Mouse (Mus musculus): Measurements from ENCODE around the gene Ypel2.

The Ypel2 gene

DNA sequence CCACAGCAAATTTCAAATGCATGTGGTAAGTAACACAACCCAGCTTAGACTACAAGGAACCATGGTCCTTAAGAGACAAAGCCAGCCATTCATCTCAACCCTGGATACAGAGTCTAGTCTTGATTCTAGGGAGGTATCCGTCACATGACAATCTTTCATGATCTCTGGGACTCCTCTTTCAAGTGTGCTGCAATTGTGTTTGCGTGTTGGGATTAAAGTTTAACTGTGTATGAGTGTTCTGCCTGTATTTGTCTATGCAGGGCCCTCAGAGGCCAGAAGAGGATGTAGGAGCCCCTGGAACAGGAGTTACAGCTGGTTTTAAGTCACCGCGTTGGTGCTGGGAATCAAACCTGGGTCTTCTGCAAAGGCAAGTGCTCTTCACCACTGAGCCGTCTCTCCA, 16.3 kb downstream of the Ypel2 start:
- POLR2A ChIA-PET = interaction anchor here in 2 of 4 experiments (0.6 to 9.4 kb wide), 3 partner anchors 13 to 449 kb away, joined by 3 to 63 read pairs (median 7); partner anchors contain the start of gene Ypel2 (in 1 of the 2)
- CTCF ChIA-PET = no interaction called here

DNA sequence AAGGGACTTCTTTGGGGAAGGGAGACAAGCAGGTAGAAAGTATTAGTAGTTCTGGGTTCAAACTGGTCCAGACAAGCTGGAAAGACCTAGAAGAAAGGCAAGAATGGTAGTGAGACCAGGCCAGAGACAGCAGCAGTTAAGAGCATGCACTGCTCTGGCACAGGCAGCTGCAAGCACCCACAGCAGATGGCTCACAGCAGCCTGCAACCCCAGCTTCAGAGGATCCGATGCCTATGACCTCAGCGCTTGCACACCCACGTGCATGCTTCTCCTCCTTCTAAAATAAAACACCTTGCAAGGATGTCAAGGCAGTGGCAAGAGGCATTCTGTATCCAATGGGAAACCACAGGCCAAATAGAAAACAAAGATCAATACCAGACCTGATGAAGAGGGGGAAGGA, 19.1 kb downstream of the Ypel2 start:
- ChIA-PET POLR2A (interaction anchor here (0.8 to 9.4 kb wide), 14 partner anchors 10 to 430 kb away, joined by 3 to 63 read pairs (median 4); partner anchors contain the start of gene Ypel2 (in 1 of the 4)), CTCF (no interaction called here)

DNA sequence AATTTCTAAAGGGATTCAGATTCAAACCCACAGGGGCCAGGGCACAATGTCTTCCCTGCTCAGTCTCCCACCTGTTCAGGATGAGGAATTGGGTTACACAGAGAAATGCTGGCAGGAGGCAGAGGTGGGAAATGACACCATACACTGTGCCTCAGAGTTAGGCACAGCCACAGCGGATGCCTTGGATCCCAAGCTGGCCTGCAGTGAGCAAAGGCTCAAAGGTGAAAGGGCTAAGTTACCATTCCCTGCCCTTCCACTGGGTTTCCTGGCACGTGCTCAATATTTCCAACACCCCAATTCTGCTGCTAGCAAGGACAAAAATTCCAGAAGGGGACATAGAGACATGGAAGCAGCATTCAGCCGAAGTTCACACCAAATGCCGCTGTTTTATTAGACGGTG, 20.3 kb downstream of the Ypel2 start:
- POLR2A ChIA-PET = interaction anchor here in 3 of 4 experiments (0.7 to 9.4 kb wide), 11 partner anchors 10 to 36 kb away, joined by 3 to 63 read pairs (median 5); partner anchors contain the start of gene Ypel2 (in 2 of the 3)

DNA sequence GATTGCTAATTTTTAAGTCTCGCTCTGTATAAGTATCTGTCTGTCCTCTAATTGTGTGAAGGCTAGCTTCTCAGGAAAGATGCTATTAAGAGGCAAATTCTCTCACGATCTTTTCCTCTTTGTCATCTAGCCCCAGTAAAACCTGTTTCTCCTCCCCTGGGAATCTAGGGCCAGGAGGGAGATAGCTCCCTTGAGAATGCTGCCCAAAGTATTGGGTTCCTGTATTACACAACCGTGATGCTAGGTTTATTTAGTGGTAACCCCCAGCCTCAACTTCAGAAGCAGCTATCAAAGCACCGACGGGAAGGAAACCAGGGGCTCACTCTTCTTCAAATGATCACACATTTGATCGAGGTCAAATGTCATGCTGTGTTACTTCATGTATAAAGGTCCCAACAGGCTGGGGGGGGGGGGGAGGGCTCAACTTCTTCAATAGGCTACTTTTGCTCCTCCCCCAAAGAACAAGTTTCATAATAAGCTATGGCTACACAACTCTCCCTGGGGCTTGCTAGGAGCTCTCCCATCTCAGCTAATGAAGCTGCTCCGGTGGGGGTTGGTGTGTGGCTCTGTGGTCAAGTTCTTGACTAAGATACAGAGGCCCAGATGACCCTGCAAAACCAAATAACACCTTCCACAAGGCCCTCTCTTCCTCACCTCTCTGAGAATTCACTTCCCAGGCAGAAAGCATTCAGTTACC, 22.3 kb downstream of the Ypel2 start:
- POLR2A ChIA-PET = interaction anchor here (0.5 to 9.4 kb wide), 22 partner anchors 9 to 1495 kb away, joined by 3 to 63 read pairs (median 4); partner anchors contain the start of gene Ypel2 (in 2 of the 4)
- CTCF ChIA-PET = interaction anchor here in 2 of 4 experiments (0.5 to 0.7 kb wide), 3 partner anchors 33 to 318 kb away, joined by 3 to 7 read pairs (median 5); no protein-coding TSS in a partner anchor

More for the DNA sequence above, 20.3 kb downstream of the Ypel2 start:
- CTCF ChIA-PET = interaction anchor here in 1 of 4 experiments (0.6 kb wide), 1 partner anchor 22 kb away, joined by 3 read pairs; no protein-coding TSS in a partner anchor

DNA sequence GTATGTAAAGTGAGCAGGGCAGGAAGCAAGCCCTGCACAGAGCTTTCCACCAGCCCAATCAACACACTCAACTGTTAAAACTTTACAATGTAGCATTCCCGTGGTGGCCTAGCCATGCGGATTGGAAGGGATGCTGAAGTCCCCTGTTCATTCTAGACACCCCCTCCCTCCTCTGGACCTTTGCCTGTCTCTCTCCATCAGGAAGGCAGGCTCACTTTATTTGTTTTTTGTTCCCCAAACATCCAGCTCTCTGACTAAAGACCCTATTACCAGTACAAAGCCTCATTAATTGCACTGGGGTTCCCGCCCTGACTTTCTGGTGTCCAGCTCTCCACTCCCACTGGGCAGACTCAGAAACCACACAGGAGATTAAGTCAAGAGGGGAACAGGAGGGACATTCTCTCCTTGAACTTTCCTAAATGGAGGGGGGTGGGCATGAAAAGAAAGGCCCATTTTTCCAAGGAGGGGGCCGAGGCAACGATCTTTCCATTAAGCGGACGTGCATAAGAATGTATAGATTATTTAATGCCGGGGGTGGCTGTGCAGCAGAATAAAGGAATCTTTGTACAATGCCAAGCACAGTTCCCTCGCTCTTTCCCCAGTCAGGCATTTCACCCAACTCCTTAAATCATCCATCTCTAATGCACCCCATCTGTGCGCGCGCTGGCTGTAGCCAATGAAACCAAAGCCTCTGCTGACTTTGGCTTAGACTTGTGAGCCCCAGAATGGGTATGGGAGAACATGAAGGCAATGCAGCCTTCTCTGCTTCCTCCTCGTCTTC, 24.3 kb downstream of the Ypel2 start:
- ChIA-PET CTCF (interaction anchor here in 2 of 4 experiments (0.5 to 0.7 kb wide), 2 partner anchors 48 to 66 kb away, joined by 3 to 4 read pairs; no protein-coding TSS in a partner anchor), POLR2A (interaction anchor here (0.6 to 9.4 kb wide), 24 partner anchors 9 to 630 kb away, joined by 3 to 63 read pairs (median 4); partner anchors contain the start of genes Prr11 (in 1 of the 4), Ska2 (in 1 of the 4), Smg8 (in 1 of the 4) and Ypel2 (in 1 of the 4))

DNA sequence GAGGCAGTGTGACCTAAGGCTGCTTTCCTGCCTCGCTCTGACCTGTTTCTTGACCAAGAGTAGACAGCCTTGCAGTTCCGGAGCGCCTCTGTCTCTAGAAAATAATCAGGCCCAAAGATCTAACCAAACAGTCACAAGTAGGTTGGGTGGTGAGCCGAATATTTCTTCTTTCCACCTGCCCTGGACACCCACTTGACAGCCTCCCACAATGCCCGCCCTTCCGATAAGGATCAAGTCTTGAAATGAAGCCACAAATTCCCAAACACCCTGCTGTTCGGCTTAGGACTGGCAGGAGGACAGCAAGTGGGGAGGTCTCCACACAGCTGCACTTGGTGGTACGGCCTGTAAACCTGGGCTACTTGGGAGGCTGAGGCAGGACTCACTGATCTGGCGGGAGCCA, 26.0 kb downstream of the Ypel2 start:
- ChIA-PET POLR2A (interaction anchor here in 2 of 4 experiments (1.2 to 2.1 kb wide), 3 partner anchors 21 to 142 kb away, joined by 3 to 9 read pairs (median 5); partner anchors contain the start of genes Prr11 (in 1 of the 2) and Ska2 (in 1 of the 2)), CTCF (interaction anchor here in 1 of 4 experiments (1.0 kb wide), 1 partner anchor 13 kb away, joined by 4 read pairs; no protein-coding TSS in a partner anchor)

DNA sequence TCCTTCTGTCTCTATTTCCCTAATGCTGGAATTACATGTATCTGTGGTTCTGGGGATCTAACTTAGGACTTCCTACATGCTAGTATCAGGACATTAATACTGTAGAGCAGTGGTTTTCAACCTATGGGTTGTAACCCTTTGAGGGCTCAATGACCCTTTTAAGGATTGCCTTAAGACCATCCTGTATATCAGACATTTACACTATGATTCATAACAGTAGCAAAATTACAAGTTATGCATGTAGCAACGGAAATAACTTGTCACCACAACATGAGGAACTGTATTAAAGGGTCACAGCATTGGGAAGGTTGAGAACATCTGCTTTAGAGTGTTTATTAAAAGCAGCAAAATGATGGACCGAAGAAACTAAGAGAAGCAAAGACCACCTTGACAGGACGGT, 26.8 kb downstream of the Ypel2 start:
- POLR2A ChIA-PET = interaction anchor here in 1 of 4 experiments (0.6 to 1.5 kb wide), 3 partner anchors 16 to 21 kb away, joined by 3 to 5 read pairs (median 4); no protein-coding TSS in a partner anchor
- CTCF ChIA-PET = no interaction called here

DNA sequence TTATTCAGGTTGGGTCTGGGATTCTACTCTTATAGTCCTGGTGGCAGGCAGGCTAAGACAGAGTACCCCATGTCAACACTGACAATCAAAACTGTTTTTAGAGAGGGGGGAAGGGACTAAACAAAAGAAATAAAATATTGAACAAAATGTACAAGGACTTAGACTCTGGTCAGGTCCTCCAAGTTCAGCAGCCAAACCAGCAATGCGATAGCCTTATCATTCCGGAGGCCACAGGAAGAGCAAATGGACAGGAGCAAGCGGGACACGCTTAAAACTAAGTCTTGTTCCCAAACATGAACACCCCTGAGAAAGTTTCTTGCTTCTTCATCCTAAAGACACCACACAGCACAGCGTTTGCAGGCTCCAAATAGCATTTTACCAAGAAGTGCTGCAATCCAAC, 28.4 kb downstream of the Ypel2 start:
- CTCF ChIA-PET = no interaction called here
- POLR2A ChIA-PET = no interaction called here

DNA sequence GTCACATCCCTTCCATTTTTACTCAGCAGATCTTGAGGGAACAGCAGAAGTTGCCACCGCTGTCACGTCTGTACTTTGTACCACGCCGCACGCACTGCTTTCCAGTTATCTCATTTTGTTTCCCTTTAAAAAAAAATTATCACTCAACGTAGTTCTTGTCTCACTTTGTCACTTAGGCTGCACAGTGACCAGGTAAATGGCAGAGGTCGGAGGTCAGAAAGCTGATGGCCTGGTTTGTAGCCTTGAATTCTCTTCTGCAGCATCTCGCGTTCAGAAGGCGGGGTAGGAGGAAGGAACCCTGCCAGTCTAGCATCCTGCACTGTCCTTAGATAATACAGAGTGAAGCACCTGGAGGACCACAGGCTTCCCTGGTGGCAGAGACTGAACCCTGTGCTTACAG, 29.8 kb downstream of the Ypel2 start:
- CTCF ChIA-PET = no interaction called here
- POLR2A ChIA-PET = interaction anchor here in 2 of 4 experiments (0.6 to 1.9 kb wide), 5 partner anchors 11 to 37 kb away, joined by 3 to 4 read pairs (median 3); no protein-coding TSS in a partner anchor

DNA sequence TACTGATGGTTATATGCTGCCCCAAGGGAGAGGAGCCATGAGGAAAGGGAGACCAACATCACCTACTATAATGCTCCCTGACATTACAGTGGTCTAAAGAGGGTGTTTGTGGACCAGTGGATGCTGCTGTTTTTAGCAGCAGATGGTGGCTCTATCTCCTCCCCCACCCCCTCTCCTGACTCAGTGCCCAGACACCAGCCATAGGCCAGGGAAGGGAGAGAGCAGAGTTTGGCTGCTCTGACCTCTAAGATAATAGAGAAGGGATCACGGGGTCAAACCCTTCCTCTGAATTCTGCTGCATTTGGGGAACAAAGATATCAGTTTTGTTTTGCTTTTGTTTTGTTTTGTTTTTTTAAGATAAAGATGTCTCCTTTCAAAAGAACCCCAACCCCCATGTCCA, 30.5 kb downstream of the Ypel2 start:
- CTCF ChIA-PET = no interaction called here
- POLR2A ChIA-PET = interaction anchor here in 2 of 4 experiments (0.6 to 1.9 kb wide), 4 partner anchors 9 to 26 kb away, joined by 3 to 4 read pairs (median 4); no protein-coding TSS in a partner anchor

DNA sequence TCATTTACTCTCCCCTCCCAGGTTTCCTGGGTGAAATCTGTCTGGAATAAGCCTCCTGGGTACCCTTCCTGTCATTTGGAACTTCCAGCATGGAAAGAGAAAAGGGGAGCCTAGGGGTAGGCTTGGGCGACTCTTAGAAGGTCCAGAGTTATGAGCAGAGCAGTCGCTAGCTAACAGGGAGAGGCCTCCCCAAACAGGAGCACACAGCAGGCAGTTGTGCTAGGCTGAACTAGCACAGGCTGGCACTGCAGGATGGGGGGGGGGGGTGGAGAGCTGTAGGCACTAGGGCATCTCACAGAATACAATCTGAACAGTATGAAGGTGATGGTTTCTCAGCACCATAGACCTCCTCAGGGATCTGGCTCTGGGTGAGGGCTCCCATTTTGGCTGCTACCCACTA, 31.1 kb downstream of the Ypel2 start:
- POLR2A ChIA-PET = interaction anchor here in 3 of 4 experiments (0.7 to 1.9 kb wide), 7 partner anchors 9 to 64 kb away, joined by 3 to 9 read pairs (median 4); no protein-coding TSS in a partner anchor
- CTCF ChIA-PET = interaction anchor here in 1 of 4 experiments (0.6 kb wide), 1 partner anchor 34 kb away, joined by 3 read pairs; no protein-coding TSS in a partner anchor

DNA sequence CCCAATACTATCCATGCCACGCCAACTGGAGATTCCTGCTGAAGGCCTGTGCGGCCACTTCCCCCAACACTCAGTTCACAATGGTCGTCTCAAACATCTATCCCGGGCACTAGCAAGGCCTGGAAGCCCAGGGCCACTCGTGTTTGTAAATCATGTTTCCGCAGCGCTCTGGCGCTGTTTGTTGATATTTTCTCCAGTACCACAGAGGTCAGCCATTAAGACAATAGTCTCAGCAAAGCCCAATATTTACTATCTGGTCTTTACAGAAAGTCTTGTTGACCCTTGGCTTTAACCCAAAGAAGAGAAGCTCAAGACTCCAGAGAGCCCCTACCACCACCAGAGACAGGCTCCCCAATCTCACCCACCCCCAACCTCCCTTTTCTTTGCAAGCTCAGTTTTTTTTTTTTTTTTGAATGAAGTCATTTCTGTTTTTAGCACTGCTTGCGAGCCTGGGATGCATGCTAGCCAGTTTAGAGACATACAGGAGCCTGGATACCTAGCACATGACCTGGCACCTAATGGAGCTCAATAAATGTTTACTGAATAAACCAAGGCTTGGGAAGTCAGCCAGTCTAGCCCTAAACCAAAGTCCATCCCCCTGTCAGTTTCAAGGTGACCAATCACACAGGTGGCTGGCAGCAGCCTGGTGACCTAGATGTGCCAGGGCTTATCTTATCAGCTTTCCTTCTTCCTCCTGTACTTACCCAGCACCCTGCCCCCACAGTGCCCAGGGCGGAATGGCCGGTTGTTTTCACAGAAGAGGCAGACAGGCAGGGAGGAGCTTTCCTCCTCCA, 31.8 kb downstream of the Ypel2 start:
- CTCF ChIA-PET = interaction anchor here in 1 of 4 experiments (0.6 to 1.0 kb wide), 2 partner anchors 8 to 34 kb away, joined by 3 read pairs; no protein-coding TSS in a partner anchor
- POLR2A ChIA-PET = interaction anchor here (0.6 to 2.0 kb wide), 12 partner anchors 9 to 912 kb away, joined by 3 to 9 read pairs (median 4); no protein-coding TSS in a partner anchor

DNA sequence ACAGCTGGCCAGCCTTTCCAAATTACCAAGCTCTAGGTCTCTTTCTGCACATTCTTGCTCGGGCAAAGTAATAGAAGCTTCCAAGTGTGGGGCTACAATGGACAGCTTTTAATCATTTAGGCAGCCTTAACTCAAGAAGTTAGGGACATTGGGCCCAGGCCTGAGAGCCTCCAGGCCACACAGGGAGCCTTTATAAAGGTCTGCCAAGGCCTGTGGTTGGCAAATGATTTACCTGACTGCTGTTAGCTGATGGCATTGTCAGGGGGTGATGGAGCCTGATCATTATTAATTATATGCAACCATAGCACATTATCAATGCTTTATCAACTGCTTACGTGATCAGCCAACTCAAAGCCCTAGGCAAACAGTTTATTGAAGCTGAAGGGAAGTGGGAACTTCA, 33.2 kb downstream of the Ypel2 start:
- ChIA-PET CTCF (interaction anchor here in 1 of 4 experiments (0.7 to 1.0 kb wide), 2 partner anchors 10 to 125 kb away, joined by 3 read pairs; no protein-coding TSS in a partner anchor), POLR2A (interaction anchor here in 2 of 4 experiments (0.8 to 2.2 kb wide), 10 partner anchors 9 to 39 kb away, joined by 3 to 9 read pairs (median 5); no protein-coding TSS in a partner anchor)

DNA sequence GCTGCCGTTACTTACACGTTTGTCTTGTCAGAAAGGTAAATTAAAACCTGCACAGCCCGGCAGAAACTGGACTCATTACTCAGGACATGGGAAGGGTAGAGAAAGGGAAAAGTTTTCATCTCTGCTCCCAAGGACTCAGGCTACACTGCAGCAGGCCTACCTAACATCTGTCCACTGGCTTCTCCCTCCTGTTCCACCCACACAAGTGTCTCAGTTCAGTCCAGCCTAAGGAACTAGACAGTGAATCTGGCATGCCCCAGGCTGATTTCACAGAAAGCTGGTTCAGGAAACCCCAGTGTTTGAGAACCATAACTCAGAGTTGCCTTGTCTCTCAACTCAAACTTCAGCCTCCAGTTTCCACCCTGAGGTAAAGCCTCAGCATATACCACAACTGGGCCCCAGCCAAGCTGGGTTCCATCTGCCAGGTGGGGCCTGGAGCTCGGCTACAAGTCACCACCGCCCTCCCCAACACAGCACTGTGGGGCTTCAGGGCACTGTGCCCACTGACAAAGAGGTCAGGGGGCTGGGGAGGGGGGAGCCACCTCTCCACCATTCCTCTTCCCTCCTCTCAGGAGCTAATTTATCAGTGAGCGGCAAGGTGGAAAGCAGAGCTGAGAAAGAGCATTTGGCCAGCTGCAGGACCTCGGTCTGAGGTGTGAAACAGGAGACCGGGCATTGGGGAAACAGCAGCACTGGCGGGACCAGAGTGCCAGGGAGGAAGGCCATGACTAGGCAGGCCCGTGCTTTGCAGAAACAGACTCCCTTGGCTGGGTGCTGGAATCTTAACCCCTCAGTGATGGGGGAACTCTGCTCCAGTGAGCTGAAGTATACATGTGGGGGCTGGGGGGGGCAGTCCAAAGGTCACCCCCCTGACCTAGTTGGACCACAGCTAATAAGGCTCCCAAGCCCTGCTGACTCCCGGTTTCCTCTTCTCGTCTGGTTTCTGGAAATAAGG, 34.5 kb downstream of the Ypel2 start:
- ChIA-PET POLR2A (interaction anchor here (0.6 to 2.2 kb wide), 13 partner anchors 9 to 1152 kb away, joined by 3 to 7 read pairs (median 4); no protein-coding TSS in a partner anchor), CTCF (interaction anchor here in 1 of 4 experiments (0.8 kb wide), 1 partner anchor 37 kb away, joined by 5 read pairs; no protein-coding TSS in a partner anchor)

DNA sequence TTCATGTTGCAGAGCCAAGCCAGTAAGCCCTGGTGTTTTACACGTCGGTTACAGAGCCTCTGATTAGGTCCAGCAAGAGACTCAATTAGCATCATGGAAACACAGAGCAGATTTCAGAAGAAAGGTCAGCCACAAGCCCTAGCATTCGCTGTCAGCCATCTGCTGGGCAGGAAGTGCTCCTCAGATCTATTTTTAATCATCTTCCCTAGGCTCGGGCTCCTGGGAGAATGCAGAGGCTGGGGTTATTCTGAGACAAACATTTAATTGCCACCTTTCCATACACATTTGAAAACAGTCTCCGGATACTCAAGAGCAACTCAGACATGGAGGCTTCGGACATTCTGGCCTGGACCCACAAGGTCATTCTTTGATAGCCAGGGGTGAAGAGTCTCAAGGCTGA, 35.3 kb downstream of the Ypel2 start:
- CTCF ChIA-PET = no interaction called here
- POLR2A ChIA-PET = interaction anchor here in 1 of 4 experiments (0.6 kb wide), 1 partner anchor 40 kb away, joined by 3 read pairs; no protein-coding TSS in a partner anchor

DNA sequence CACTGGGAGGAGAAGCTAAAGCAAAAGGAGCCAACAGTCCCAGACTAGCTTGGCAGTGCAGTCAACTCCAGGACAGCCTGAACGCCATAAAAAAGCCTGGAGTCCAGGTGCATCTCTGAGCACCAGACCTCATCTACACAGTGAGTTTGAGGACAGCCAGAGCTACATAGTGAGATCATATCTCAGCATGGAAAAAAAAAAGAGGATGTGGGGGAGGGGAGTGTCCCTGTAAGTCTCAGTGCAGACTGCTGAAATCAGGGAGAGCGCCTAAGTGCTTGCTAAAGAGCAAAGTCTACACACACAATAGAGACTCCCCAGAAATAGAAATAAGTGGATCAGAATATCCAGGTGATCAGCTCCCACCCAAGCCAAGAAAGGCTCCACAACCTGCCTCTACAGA, 37.1 kb downstream of the Ypel2 start:
- CTCF ChIA-PET = interaction anchor here in 1 of 4 experiments (0.5 to 1.6 kb wide), 2 partner anchors 39 to 1061 kb away, joined by 3 to 4 read pairs; no protein-coding TSS in a partner anchor

More for the DNA sequence above, 37.1 kb downstream of the Ypel2 start:
- POLR2A ChIA-PET = interaction anchor here in 3 of 4 experiments (0.6 to 2.8 kb wide), 4 partner anchors 13 to 53 kb away, joined by 3 to 7 read pairs (median 4); no protein-coding TSS in a partner anchor

Data from embryonic stem cell, embryonic (primary cell).